Mouse (Mus musculus) E14TG2a.4 (cell line): Measurements from ENCODE around the gene Sox4.

Source experiments
- CTCF ChIP-seq: conservative IDR thresholded peaks from 2 replicates; pipeline ENCODE4 v1.5.1; 2014; ENCODE audit warnings: low read length
- POU5F1 ChIP-seq: IDR thresholded peaks from 2 replicates; pipeline ENCODE4 v1.6.1; 2014; ENCODE audit warnings: low read length, borderline replicate concordance

GRCm38 (mm10) chr13:28950266-28950622, 3.3 kb downstream of the Sox4 start:
- no peak for TF ChIP-seq CTCF
- no peak for TF ChIP-seq POU5F1
